Mouse (Mus musculus) liver, embryonic 11.5 days (tissue): ENCODE data around the gene Slu7. TPM values are rescaled to one million over a fixed set of nuclear protein-coding genes. Genes with fewer than 3 reads are reported as not detected.

Source experiments
- ATAC-seq: fragments of 200-750 bp; cut with Nextera tagmentation; replicated peaks from 2 replicates; pipeline ENCODE4 v1.8.0; 2017; ENCODE audit warnings: moderate number of reproducible peaks, mild to moderate bottlenecking, moderate TSS enrichment, moderate library complexity; ENCODE audit not compliant: low FRiP score
- DNase-seq: peaks from one replicate; pipeline ENCODE4 v3.0.0-alpha.2; 2017; ENCODE audit warnings: low spot score
- H3K27ac ChIP-seq: fragments of 300-500 bp; sonication (generic); 2 replicates; pipeline ENCODE4 v1.5.1; 2014; ENCODE audit warnings: mild to moderate bottlenecking, low read depth, low read length, control low read depth
- H3K27me3 ChIP-seq: fragments of 300-500 bp; sonication (generic); replicated peaks from 2 replicates; pipeline ENCODE4 v1.6.1; 2014; ENCODE audit warnings: low read length, mixed read lengths; ENCODE audit not compliant: control insufficient read depth, insufficient read depth
- H3K36me3 ChIP-seq: fragments of 300-500 bp; sonication (generic); 2 replicates; pipeline ENCODE4 v1.6.1; 2014; ENCODE audit warnings: mild to moderate bottlenecking, low read length, moderate library complexity, mixed read lengths; ENCODE audit not compliant: control insufficient read depth, insufficient read depth
- H3K4me1 ChIP-seq: fragments of 300-500 bp; sonication (generic); replicated peaks from 2 replicates; pipeline ENCODE4 v1.6.1; 2014; ENCODE audit warnings: low read length, mixed read lengths; ENCODE audit not compliant: control insufficient read depth, insufficient read depth
- H3K4me2 ChIP-seq: fragments of 300-500 bp; sonication (generic); 2 replicates; pipeline ENCODE4 v1.6.1; 2014; ENCODE audit warnings: mild to moderate bottlenecking, control low read depth, moderate library complexity
- H3K4me3 ChIP-seq: fragments of 300-500 bp; sonication (generic); 2 replicates; pipeline ENCODE4 v1.5.1; 2014; ENCODE audit warnings: low read depth, low read length, control low read depth
- H3K9ac ChIP-seq: fragments of 300-500 bp; sonication (generic); 2 replicates; pipeline ENCODE4 v1.6.1; 2014; ENCODE audit warnings: low read depth, low read length, control low read depth
- H3K9me3 ChIP-seq: fragments of 300-500 bp; sonication (generic); 2 replicates; pipeline ENCODE4 v1.6.1; 2016; ENCODE audit warnings: low read length, inconsistent platforms, mixed read lengths; ENCODE audit not compliant: control insufficient read depth
- WGBS: fragments of 180-500 bp; shearing (Covaris S2); extraction: QIAGEN DNeasy Blood & Tissue Kit; methylation state at CpG from one replicate; pipeline ENCODE4 v1.1.7; 2014; 5-methylcytosine and 5-hydroxymethylcytosine counted together
- polyA plus RNA-seq: library from polyadenylated mRNA; unstranded; fragments of >200 nt; fragmentation: Nextera tagmentation; extraction: Ambion mirVana; gene quantifications from 2 replicates; pipeline ENCODE4 v1.2.1, GENCODE M21; 2014

Gene Slu7
- polyA plus RNA-seq, 1 experiment from 2014 or later, result 43.9 TPM

DNA sequence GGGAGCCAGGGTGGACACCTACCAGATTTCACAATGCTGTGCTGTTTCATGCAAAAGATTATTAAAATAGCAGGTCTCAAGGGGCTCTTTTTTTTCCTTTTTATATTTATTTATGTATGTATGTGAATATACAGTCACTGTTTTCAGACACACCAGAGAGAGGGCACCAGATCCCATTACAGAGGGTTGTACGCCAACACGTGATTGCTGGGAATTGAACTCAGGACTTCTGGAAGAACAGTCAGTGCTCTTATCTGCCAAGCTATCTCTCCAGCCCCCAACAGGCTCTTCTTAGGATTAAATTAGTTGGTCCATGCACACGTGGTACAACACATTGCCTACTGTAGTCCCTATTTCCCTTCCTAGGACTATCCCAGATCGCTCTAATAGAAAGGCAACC, 40.2 kb upstream of the Slu7 start:
- no peaks in the 10 kb centered on the region for H3K4me1 ChIP-seq

DNA sequence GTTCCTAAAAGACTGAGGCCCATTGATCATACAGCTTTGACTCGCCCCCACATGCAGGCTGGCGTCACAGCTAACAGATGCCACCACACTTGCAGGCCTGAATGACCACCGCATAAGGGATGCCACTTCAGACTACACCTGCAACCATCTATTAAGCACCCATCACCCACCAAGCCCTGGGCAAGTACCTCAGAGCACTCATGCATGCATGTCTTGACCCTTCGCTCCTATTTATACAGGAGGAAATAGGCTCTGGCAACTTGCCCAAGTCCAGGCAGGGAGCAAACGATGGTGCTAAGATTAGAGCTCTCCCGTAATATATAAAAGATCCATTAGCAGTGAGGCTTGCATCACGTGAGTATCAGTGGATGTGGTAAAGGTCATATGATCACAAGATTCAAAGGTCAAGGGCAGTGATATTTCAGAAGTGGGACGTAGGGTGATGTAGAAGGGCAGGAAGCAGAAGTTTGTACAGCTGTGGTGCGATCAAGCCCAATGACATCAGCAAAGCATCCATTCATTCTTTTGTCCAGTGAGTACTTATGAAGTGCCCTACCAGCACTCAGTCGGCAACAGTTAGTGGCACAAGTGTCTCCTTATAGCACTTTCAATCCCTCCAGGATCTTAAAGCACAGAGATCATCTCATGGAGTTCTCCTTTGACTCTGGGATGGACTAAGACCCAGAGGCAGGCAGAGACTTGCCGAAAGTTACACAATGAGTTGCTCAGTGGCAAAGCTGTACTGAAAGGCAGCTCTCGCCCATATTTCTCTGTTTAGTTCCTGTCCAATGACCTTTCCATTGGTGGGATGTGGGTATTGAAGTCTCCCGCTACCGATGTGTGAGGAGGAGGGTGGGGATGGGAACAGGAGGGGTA, 38.2 kb upstream of the Slu7 start:
- H3K27ac ChIP-seq, result no peak overlapping the region
- ATAC-seq (no peak), DNase-seq (no peak)
- no peak overlapping the region for H3K4me3 ChIP-seq
- H3K36me3 ChIP-seq, result no peaks in the 10 kb centered on the region
- no peaks in the 10 kb centered on the region for H3K4me1 ChIP-seq
- no peaks in the 10 kb centered on the region for H3K9me3 ChIP-seq
- 77% methylated on average over 14 of the region's 14 CpGs for WGBS
- H3K9ac ChIP-seq, result no peak overlapping the region
- no peaks in the 10 kb centered on the region for H3K27me3 ChIP-seq
- H3K4me2 ChIP-seq, result no peak overlapping the region

More for the DNA sequence above, 40.2 kb upstream of the Slu7 start:
- H3K4me2 ChIP-seq, result no peak overlapping the region
- no peak overlapping the region for H3K9ac ChIP-seq
- ATAC-seq, result no peak
- no peak overlapping the region for H3K27ac ChIP-seq
- no peak overlapping the region for H3K4me3 ChIP-seq
- H3K9me3 ChIP-seq, result no peaks in the 10 kb centered on the region
- H3K27me3 ChIP-seq, result no peaks in the 10 kb centered on the region
- DNase-seq, result no peak
- WGBS, result 77% methylated on average over 4 of the region's 4 CpGs
- H3K36me3 ChIP-seq, result no peaks in the 10 kb centered on the region

DNA sequence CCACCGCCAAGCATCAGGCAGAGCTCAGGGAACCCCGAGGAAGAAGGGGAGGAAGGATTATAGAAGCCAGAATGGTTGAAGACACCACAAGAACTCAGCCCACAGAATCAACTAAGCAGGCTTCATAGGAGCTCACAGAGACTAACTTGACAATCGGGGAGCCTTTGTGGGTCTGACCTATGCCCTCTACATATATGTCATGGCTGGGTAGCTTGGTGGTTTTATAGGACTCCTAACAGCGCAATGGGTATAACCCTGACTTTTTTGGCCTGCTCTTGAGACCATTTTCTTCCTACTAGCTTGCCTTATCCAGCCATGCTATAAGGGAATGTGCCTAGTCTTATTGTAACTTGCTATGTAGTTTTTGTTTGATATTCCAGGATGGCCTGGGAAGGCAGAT, 37.3 kb upstream of the Slu7 start:
- no peak overlapping the region for H3K27ac ChIP-seq
- WGBS, result 80% methylated on average over 4 of the region's 4 CpGs

DNA sequence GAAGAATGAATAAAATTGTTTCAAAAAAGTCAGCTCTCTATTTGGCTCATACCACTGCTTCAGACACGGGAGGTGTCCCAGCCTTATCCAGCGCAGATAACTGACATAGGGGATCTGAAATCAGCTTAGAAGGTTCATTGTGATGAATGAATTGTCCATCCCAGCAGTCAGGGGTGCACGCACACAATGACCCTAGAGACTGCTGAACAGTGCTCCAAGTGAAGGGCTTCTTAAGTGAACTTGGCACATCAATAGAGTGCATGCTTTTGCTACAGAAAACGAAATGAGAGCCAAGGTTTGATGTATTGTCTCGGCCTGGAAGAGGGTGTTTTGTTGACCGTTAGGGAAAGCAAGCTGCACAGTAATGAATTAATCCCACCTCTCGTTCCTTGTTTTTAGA, 36.9 kb upstream of the Slu7 start:
- no peak for DNase-seq
- H3K36me3 ChIP-seq, result no peaks in the 10 kb centered on the region

More for the DNA sequence above, 37.3 kb upstream of the Slu7 start:
- Histone ChIP-seq H3K36me3 (no peaks in the 10 kb centered on the region), H3K9ac (no peak overlapping the region), H3K27me3 (no peaks in the 10 kb centered on the region), H3K4me1 (no peaks in the 10 kb centered on the region), H3K4me2 (no peak overlapping the region), H3K4me3 (no peak overlapping the region), H3K9me3 (no peaks in the 10 kb centered on the region)
- ATAC-seq (no peak), DNase-seq (no peak)

DNA sequence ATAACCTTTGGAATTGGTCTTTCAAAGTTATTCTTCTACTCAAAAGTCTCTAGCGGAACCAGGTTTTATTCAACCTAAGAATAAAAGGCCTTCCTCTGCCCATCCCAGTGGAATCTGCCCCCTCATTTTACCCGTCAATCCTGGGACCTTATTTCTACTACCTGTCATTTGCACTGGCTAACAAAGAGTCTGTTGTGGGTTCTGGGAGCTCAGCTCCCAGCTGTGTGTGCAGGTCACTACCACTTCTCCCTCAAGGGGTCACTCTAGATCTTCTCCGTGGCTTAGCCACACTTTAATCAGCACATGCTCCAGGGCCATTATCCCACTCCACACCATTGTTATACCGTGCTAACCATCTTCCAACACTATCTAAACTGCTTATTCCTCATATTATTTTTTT, 34.2 kb upstream of the Slu7 start:
- Histone ChIP-seq H3K27me3 (no peaks in the 10 kb centered on the region), H3K4me3 (no peak overlapping the region), H3K36me3 (no peaks in the 10 kb centered on the region), H3K4me1 (no peaks in the 10 kb centered on the region), H3K9me3 (no peaks in the 10 kb centered on the region), H3K27ac (no peak overlapping the region), H3K4me2 (no peak overlapping the region), H3K9ac (no peak overlapping the region)
- 47% methylated on average over 4 of the region's 4 CpGs for WGBS
- ATAC-seq (no peak), DNase-seq (no peak)

More for the DNA sequence above, 36.9 kb upstream of the Slu7 start:
- H3K4me1 ChIP-seq, result no peaks in the 10 kb centered on the region
- H3K4me3 ChIP-seq, result no peak overlapping the region
- no peaks in the 10 kb centered on the region for H3K27me3 ChIP-seq
- H3K27ac ChIP-seq, result no peak overlapping the region
- ATAC-seq, result no peak
- H3K9me3 ChIP-seq, result no peaks in the 10 kb centered on the region
- no peak overlapping the region for H3K4me2 ChIP-seq
- WGBS, result 78% methylated on average over 7 of the region's 7 CpGs
- H3K9ac ChIP-seq, result no peak overlapping the region

DNA sequence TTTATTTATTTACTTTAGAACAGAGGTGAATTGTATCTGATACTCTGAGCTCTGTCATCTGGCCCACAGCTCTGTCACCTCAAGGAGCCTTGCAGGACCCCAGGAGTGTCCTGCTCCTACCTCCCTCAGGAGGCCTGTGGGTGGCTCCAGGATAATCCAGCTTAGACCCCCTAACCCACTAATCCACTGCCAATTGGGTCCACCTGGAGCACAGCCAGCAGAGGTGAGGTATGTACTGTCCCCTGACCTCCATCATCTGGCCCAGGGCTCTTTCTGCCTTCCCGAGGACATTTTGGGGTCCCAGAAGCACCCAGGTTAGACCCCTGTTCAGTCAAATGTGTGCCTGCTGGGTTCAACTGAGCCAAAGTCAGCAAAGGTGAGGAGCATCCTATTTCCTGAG, 33.4 kb upstream of the Slu7 start:
- Histone ChIP-seq H3K4me3 (no peak overlapping the region), H3K4me1 (no peaks in the 10 kb centered on the region), H3K27ac (no peak overlapping the region), H3K36me3 (no peaks in the 10 kb centered on the region), H3K27me3 (no peaks in the 10 kb centered on the region), H3K9ac (no peak overlapping the region), H3K4me2 (no peak overlapping the region), H3K9me3 (peaks cover 3% of the 10 kb centered on the region; the same call in 1 of the 2 replicates)
- 69% methylated on average over 1 of the region's 1 CpGs for WGBS
- DNase-seq (no peak), ATAC-seq (no peak)

DNA sequence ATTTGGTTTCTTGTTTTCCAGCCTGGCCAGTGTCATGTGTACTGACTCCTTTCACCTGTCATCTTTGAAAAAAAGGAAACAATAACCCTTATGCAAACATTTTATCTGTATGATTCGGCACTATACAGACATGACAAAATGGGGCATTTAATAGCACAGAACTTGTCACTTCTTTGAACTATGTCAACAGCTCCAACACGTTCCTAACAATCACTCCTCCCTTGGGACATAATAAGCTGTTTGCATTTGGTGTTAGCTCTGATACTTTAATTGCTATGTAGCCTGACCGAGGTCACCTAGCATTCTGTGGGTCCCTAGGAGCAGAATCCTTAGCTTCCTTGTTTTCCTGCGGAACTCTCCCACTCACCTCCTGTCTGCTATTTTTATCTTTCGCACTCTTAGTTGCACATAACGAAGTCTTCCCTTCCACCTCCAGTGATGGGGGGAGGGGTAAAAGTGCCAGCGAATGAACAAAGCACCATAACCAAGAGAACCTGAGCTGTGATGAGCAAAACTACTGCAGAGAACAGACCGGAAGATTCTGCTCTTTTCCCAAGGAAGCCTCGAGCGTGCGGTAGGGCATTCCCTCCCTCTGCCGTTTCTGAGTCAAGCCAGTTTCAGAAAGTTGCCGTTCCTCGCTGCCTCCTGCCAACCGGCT, 29.3 kb upstream of the Slu7 start:
- H3K4me1 ChIP-seq, result no peaks in the 10 kb centered on the region
- 82% methylated on average over 15 of the region's 15 CpGs for WGBS
- H3K27me3 ChIP-seq, result no peaks in the 10 kb centered on the region
- H3K36me3 ChIP-seq, result no peaks in the 10 kb centered on the region
- no peak for ATAC-seq
- H3K27ac ChIP-seq, result no peak overlapping the region
- DNase-seq, result no peak
- H3K9me3 ChIP-seq, result peaks cover 3% of the 10 kb centered on the region; the same call in 1 of the 2 replicates
- no peak overlapping the region for H3K9ac ChIP-seq
- H3K4me3 ChIP-seq, result no peak overlapping the region
- no peak overlapping the region for H3K4me2 ChIP-seq

DNA sequence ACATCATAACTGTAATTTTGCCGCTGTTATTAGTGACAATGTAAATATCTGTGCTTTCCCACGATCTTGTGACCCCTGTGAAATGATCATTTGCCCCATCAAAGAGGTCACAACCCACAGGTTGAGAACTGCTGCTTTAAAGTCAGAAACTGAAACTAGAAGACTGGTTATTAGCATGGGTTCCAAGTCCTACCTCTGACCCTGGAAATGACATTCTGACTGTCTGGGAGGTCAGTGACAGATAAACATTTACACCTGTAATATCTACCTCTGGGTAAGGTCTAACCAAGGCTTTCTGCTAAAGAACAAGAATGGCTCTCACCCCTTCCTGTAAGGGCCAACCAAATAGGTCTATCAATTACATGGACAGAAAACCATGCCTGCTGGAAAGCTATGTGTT, 24.7 kb upstream of the Slu7 start:
- 74% methylated on average over 2 of the region's 2 CpGs for WGBS

More for the DNA sequence above, 24.7 kb upstream of the Slu7 start:
- Histone ChIP-seq H3K4me1 (no peaks in the 10 kb centered on the region), H3K27ac (no peak overlapping the region), H3K4me3 (no peak overlapping the region), H3K27me3 (no peaks in the 10 kb centered on the region), H3K4me2 (no peak overlapping the region), H3K36me3 (no peaks in the 10 kb centered on the region), H3K9ac (no peak overlapping the region), H3K9me3 (peaks cover 3% of the 10 kb centered on the region; the same call in 1 of the 2 replicates)
- ATAC-seq, result no peak
- no peak for DNase-seq
